Mouse (Mus musculus) liver, postnatal 0 days (tissue): Measurements from ENCODE around the gene Myt1l. TPM values are rescaled to one million over a fixed set of nuclear protein-coding genes. Genes with fewer than 3 reads are reported as not detected.

ENCODE experiments used
- ATAC-seq: fragments of 200-750 bp; cut with Nextera tagmentation; 2 replicates; pipeline ENCODE4 v1.8.0; 2017; ENCODE audit warnings: mild to moderate bottlenecking, moderate library complexity
- DNase-seq: peaks from one replicate; pipeline ENCODE4 v3.0.0-alpha.2; 2016
- H3K27ac ChIP-seq: fragments of 300-500 bp; sonication (generic); 2 replicates; pipeline ENCODE4 v1.5.1; 2014; ENCODE audit warnings: antibody characterized with exemption, moderate library complexity, mild to moderate bottlenecking, low read depth
- H3K27me3 ChIP-seq: fragments of 300-500 bp; sonication (generic); 2 replicates; pipeline ENCODE4 v1.6.1; 2014; ENCODE audit warnings: low read length, control low read depth, mixed read lengths; ENCODE audit not compliant: insufficient read depth
- H3K36me3 ChIP-seq: fragments of 300-500 bp; sonication (generic); replicated peaks from 2 replicates; pipeline ENCODE4 v1.6.1; 2014; ENCODE audit warnings: mild to moderate bottlenecking, control low read depth, low read length, moderate library complexity, mixed read lengths; ENCODE audit not compliant: insufficient read depth
- H3K4me1 ChIP-seq: fragments of 300-500 bp; sonication (generic); 2 replicates; pipeline ENCODE4 v1.6.1; 2014; ENCODE audit warnings: antibody characterized with exemption, mild to moderate bottlenecking, control low read depth; ENCODE audit not compliant: insufficient read depth
- H3K4me2 ChIP-seq: fragments of 300-500 bp; sonication (generic); 2 replicates; pipeline ENCODE4 v1.6.1; 2014; ENCODE audit warnings: low read depth, mild to moderate bottlenecking, low read length, moderate library complexity, mixed read lengths
- H3K4me3 ChIP-seq: fragments of 300-500 bp; sonication (generic); 2 replicates; pipeline ENCODE4 v1.5.1; 2014; ENCODE audit warnings: low read depth, low read length
- H3K9ac ChIP-seq: fragments of 300-500 bp; sonication (generic); replicated peaks from 2 replicates; pipeline ENCODE4 v1.6.1; 2014; ENCODE audit warnings: mild to moderate bottlenecking, moderate library complexity
- H3K9me3 ChIP-seq: fragments of 300-500 bp; sonication (generic); 2 replicates; pipeline ENCODE4 v1.6.1; 2016; ENCODE audit warnings: mild to moderate bottlenecking, control low read depth, low read length, mixed read lengths
- CTCF ChIP-seq: sonication (generic); IDR thresholded peaks from 2 replicates; pipeline ENCODE4 v1.5.1; 2016; ENCODE audit warnings: antibody characterized with exemption, low read depth
- EP300 ChIP-seq: IDR thresholded peaks from 2 replicates; pipeline ENCODE4 v1.6.1; 2016; ENCODE audit warnings: antibody characterized with exemption, low read depth, mild to moderate bottlenecking
- WGBS: fragments of 180-500 bp; shearing (Covaris S2); extraction: QIAGEN DNeasy Blood & Tissue Kit; methylation state at CpG from one replicate; pipeline ENCODE4 v1.1.7; 2014; ENCODE audit not compliant: insufficient replicate concordance; 5-methylcytosine and 5-hydroxymethylcytosine counted together
- polyA plus RNA-seq: library from polyadenylated mRNA; unstranded; fragments of >200 nt; fragmentation: Nextera tagmentation; extraction: Ambion mirVana; gene quantifications from 2 replicates; pipeline ENCODE4 v1.2.1, GENCODE M21; 2015

The Myt1l gene
- polyA plus RNA-seq, result not detected in 2 replicates

- no peak within 1 kb of the TSS for H3K27ac ChIP-seq
- no peak within 1 kb of the TSS for H3K4me2 ChIP-seq
- H3K9ac ChIP-seq, result no peak within 1 kb of the TSS
- ATAC-seq (no peak), DNase-seq (no peak)
- H3K4me1 ChIP-seq, result no peaks in the 10 kb centered on the region
- TF ChIP-seq CTCF (no peak), EP300 (no peak)
- peaks cover 14% of the 10 kb centered on the region for H3K27me3 ChIP-seq
- no peaks in the 10 kb centered on the region for H3K36me3 ChIP-seq
- no peaks in the 10 kb centered on the region for H3K9me3 ChIP-seq
- no peak within 1 kb of the TSS for H3K4me3 ChIP-seq
- WGBS, result 35% methylated on average over 13 of the region's 13 CpGs
Observed at GRCm38 (mm10) chr12:29528031-29528771, at the start of gene Myt1l. TSS of gene Myt1l (plus strand) at chr12:29528384.

- Histone ChIP-seq H3K27me3 (no peaks in the 10 kb centered on the region), H3K27ac (no peak overlapping the region), H3K9ac (no peak overlapping the region), H3K36me3 (no peaks in the 10 kb centered on the region), H3K4me3 (no peak overlapping the region), H3K4me1 (no peaks in the 10 kb centered on the region), H3K4me2 (no peak overlapping the region), H3K9me3 (0 out of 2 replicates have a peak, but pooled peaks cover 2% of the 10 kb centered on the region)
- 74% methylated on average over 10 of the region's 10 CpGs for WGBS
- ATAC-seq (no peak), DNase-seq (no peak)
- no peak for TF ChIP-seq CTCF
- no peak for TF ChIP-seq EP300
Observed at GRCm38 (mm10) chr12:29486424-29487035, 41.7 kb upstream of the Myt1l start.

DNA sequence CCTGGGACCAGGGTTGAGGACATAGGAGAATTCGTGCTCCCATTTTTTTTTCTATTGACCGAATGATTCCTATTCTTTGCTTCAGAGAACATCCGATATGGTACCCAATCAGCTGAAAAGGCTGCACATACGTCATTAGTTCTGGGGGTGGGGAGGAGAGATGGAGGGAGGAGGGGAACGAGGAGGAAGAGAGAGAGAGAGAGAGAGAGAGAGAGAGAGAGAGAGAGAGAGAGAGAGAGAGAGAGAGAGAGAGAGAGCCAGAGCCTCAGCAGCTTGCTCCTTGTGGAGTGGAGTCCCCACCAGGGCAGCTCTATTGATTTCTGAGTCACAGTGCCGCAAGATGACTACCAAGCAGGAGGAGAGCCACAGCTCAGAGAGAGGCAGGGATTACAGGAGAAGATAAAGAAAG lies 1.9 kb upstream of the Myt1l start:
- no peak for TF ChIP-seq CTCF
- TF ChIP-seq EP300, result no peak
- no peak overlapping the region for H3K27ac ChIP-seq
- H3K9me3 ChIP-seq, result no peaks in the 10 kb centered on the region
- no peak overlapping the region for H3K4me3 ChIP-seq
- DNase-seq (no peak), ATAC-seq (no peak)
- no peaks in the 10 kb centered on the region for H3K36me3 ChIP-seq
- H3K4me1 ChIP-seq, result no peaks in the 10 kb centered on the region
- no peak overlapping the region for H3K4me2 ChIP-seq
- no peak overlapping the region for H3K9ac ChIP-seq
- WGBS, result 14% methylated on average over 6 of the region's 6 CpGs
- peaks cover 14% of the 10 kb centered on the region for H3K27me3 ChIP-seq

DNA sequence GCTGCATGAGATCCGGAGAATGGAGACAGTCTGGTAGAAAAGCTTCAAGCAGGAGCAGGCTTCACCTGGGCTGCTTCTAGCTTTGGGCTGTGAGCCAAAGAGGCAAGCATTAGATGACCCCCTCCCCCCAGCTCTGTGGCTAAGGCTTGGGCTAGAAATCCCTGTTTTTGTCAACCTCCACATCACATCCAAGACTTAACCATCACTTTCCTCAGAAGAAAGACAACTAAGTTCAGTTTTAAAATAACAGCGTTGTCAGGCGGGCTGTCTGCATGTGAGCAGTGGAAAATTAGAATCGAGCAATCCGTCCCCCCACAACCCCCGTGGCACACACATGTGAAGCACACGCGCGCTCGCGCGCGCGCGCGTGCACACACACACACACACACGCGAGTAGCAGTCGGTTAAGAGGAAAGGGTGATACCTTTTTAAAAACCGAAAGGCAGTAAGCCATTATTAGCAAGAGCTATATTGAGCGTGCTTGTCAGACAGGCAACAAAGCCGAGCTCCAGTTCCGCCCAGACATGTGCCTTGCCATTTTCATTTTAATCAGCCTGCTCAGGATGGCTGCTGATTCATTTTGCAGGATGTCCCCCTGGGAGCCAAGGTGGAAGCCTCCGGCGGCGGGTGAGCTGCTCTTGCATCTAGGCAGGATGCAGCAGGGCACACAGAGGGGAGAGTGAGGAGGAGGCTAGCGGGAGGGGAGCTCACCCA lies 979 bp upstream of the Myt1l start:
- WGBS, result 3% methylated on average over 27 of the region's 27 CpGs
- Histone ChIP-seq H3K9ac (no peak overlapping the region), H3K27ac (no peak overlapping the region), H3K4me2 (no peak overlapping the region), H3K9me3 (no peaks in the 10 kb centered on the region), H3K27me3 (peaks cover 14% of the 10 kb centered on the region), H3K4me3 (no peak overlapping the region), H3K36me3 (no peaks in the 10 kb centered on the region), H3K4me1 (no peaks in the 10 kb centered on the region)
- no peak for DNase-seq
- TF ChIP-seq EP300, result no peak
- TF ChIP-seq CTCF, result no peak
- no peak for ATAC-seq

- TF ChIP-seq EP300, result no peak
- no peak for TF ChIP-seq CTCF
- no peak overlapping the region for H3K4me2 ChIP-seq
- no peak overlapping the region for H3K27ac ChIP-seq
- no peak overlapping the region for H3K4me3 ChIP-seq
- ATAC-seq (no peak), DNase-seq (peak; percentile 26)
- H3K27me3 ChIP-seq, result peaks cover 22% of the 10 kb centered on the region
- H3K9ac ChIP-seq, result no peak overlapping the region
- H3K36me3 ChIP-seq, result no peaks in the 10 kb centered on the region
- no peaks in the 10 kb centered on the region for H3K4me1 ChIP-seq
- WGBS, result 6% methylated on average over 6 of the region's 6 CpGs
- H3K9me3 ChIP-seq, result no peaks in the 10 kb centered on the region
Observed at GRCm38 (mm10) chr12:29530241-29530725, 2.1 kb downstream of the Myt1l start.

GRCm38 (mm10) chr12:29530823-29531222 lies 2.6 kb downstream of the Myt1l start:
- H3K27me3 ChIP-seq, result peaks cover 22% of the 10 kb centered on the region
- no peak for ATAC-seq

More at GRCm38 (mm10) chr12:29530823-29531222, 2.6 kb downstream of the Myt1l start:
- TF ChIP-seq EP300, result no peak
- H3K4me3 ChIP-seq, result no peak overlapping the region
- H3K4me1 ChIP-seq, result no peaks in the 10 kb centered on the region
- H3K4me2 ChIP-seq, result no peak overlapping the region
- 78% methylated on average over 7 of the region's 7 CpGs for WGBS
- DNase-seq, result no peak
- H3K36me3 ChIP-seq, result no peaks in the 10 kb centered on the region
- H3K9me3 ChIP-seq, result no peaks in the 10 kb centered on the region
- no peak overlapping the region for H3K27ac ChIP-seq
- H3K9ac ChIP-seq, result no peak overlapping the region
